ENCODE assay signal across 28 mouse cellular contexts in genomic region chr4:52598180-52598881, GRCm38 (mm10). TPM values are rescaled to one million over a fixed set of nuclear protein-coding genes. Genes with fewer than 3 reads are reported as not detected.
DNase-seq lines count a peak whose midpoint lies in the region; ATAC-seq lines count a peak whose summit lies in the region.
"Had no signal": no experiment of that assay in that cellular context is flagged by ENCODE, and none has a peak within 500 bp of the region (broad histone marks: within the 10 kb centered on the region; RNA-seq: fewer than 3 reads in every experiment).

No protein-coding gene starts in this region.

- H3K27me3 ChIP-seq in forebrain, embryonic 14.5 days (replicated peaks; ENCODE audit: control insufficient read depth, insufficient read depth, low read length) = no peaks in the 10 kb centered on the region
- no peaks in the 10 kb centered on the region for H3K27me3 ChIP-seq in forebrain, embryonic 11.5 days (ENCODE audit: control insufficient read depth, insufficient read depth, low read length)
- no peaks in the 10 kb centered on the region for H3K27me3 ChIP-seq in hindbrain, embryonic 13.5 days
- H3K27me3 ChIP-seq in neural tube, embryonic 13.5 days = no peaks in the 10 kb centered on the region
- H3K27me3 ChIP-seq: heart, embryonic 15.5 days had no signal

- no peak overlapping the region for H3K9ac ChIP-seq in forebrain, embryonic 14.5 days (ENCODE audit: low read length)
- no peak overlapping the region for H3K9ac ChIP-seq in forebrain, embryonic 11.5 days (ENCODE audit: low read length)
- H3K9ac ChIP-seq in hindbrain, embryonic 13.5 days = no peak overlapping the region
- no peak overlapping the region for H3K9ac ChIP-seq in neural tube, embryonic 13.5 days
- H3K9ac ChIP-seq: heart, embryonic 15.5 days; liver, postnatal 0 days had no signal

- ATAC-seq in forebrain, embryonic 14.5 days = peak; percentile 60
- no peak for ATAC-seq in forebrain, embryonic 11.5 days (replicated peaks; ENCODE audit: low FRiP score)
- peak; percentile 91 for ATAC-seq in hindbrain, embryonic 13.5 days (ENCODE audit: low FRiP score)
- ATAC-seq in neural tube, embryonic 13.5 days (ENCODE audit: low read depth) = peak; percentile 85
- ATAC-seq: activated CD4-positive, CD25-positive, alpha-beta regulatory T cell, adult 4 months; intestine, postnatal 0 days; liver, postnatal 0 days had no signal

- DNase-seq in forebrain, embryonic 14.5 days (ENCODE audit: low spot score) = peak; percentile 50
- no peak for DNase-seq in forebrain, embryonic 11.5 days (ENCODE audit: low spot score)
- DNase-seq in kidney, postnatal 4 days = peak; percentile 4 to 33
- DNase-seq in kidney, postnatal 14 days = no peak
- no peak for DNase-seq in cerebellum, postnatal 14 days
- no peak for DNase-seq in adrenal gland, adult 18-20 months (ENCODE audit: low spot score in 2 of 2)
- DNase-seq: cerebellum, adult 8-10 months; gastrocnemius, postnatal 36 days; left cerebral cortex, postnatal 4 days; liver; liver, postnatal 0 days; lung, postnatal 10 days; midbrain, embryonic 14.5 days; spleen, adult 18-20 months; thymus, postnatal 25 days had no signal

- no peaks in the 10 kb centered on the region for H3K9me3 ChIP-seq in forebrain, embryonic 14.5 days (replicated peaks; ENCODE audit: control insufficient read depth, low read length)
- H3K9me3 ChIP-seq in forebrain, embryonic 11.5 days (ENCODE audit: control insufficient read depth, low read length) = no peaks in the 10 kb centered on the region
- no peaks in the 10 kb centered on the region for H3K9me3 ChIP-seq in hindbrain, embryonic 13.5 days
- no peaks in the 10 kb centered on the region for H3K9me3 ChIP-seq in neural tube, embryonic 13.5 days
- H3K9me3 ChIP-seq: G1E; heart, embryonic 15.5 days had no signal

- WGBS in forebrain, embryonic 14.5 days = 45% methylated on average over 7 of the region's 7 CpGs
- WGBS in forebrain, embryonic 11.5 days = 69% methylated on average over 7 of the region's 7 CpGs
- 44% methylated on average over 7 of the region's 7 CpGs for WGBS in hindbrain, embryonic 13.5 days
- 34% methylated on average over 7 of the region's 7 CpGs for WGBS in neural tube, embryonic 13.5 days

- no peaks in the 10 kb centered on the region for H3K4me1 ChIP-seq in forebrain, embryonic 14.5 days (ENCODE audit: control insufficient read depth, insufficient read depth, low read length)
- no peaks in the 10 kb centered on the region for H3K4me1 ChIP-seq in forebrain, embryonic 11.5 days (replicated peaks; ENCODE audit: control insufficient read depth, insufficient read depth, low read length)
- 0 out of 2 replicates have a peak, but pooled peaks cover 8% of the 10 kb centered on the region for H3K4me1 ChIP-seq in hindbrain, embryonic 13.5 days (replicated peaks)
- H3K4me1 ChIP-seq in neural tube, embryonic 13.5 days (replicated peaks) = peaks cover 9% of the 10 kb centered on the region
- H3K4me1 ChIP-seq: heart, embryonic 15.5 days had no signal

- no peak overlapping the region for H3K27ac ChIP-seq in forebrain, embryonic 14.5 days (ENCODE audit: low read depth, low read length)
- no peak overlapping the region for H3K27ac ChIP-seq in forebrain, embryonic 11.5 days (ENCODE audit: low read depth, low read length)
- no peak overlapping the region for H3K27ac ChIP-seq in hindbrain, embryonic 13.5 days
- no peak overlapping the region for H3K27ac ChIP-seq in neural tube, embryonic 13.5 days (replicated peaks)
- H3K27ac ChIP-seq: heart, embryonic 15.5 days had no signal

- no peaks in the 10 kb centered on the region for H3K36me3 ChIP-seq in forebrain, embryonic 14.5 days (ENCODE audit: control insufficient read depth, insufficient read depth, low read length)
- no peaks in the 10 kb centered on the region for H3K36me3 ChIP-seq in forebrain, embryonic 11.5 days (ENCODE audit: control insufficient read depth, insufficient read depth, low read length)
- H3K36me3 ChIP-seq in hindbrain, embryonic 13.5 days = no peaks in the 10 kb centered on the region
- no peaks in the 10 kb centered on the region for H3K36me3 ChIP-seq in neural tube, embryonic 13.5 days
- H3K36me3 ChIP-seq: G1E; heart, embryonic 15.5 days had no signal

- no peak overlapping the region for H3K4me3 ChIP-seq in forebrain, embryonic 14.5 days (ENCODE audit: low read depth, low read length)
- no peak overlapping the region for H3K4me3 ChIP-seq in forebrain, embryonic 11.5 days (ENCODE audit: low read depth, low read length)
- H3K4me3 ChIP-seq in hindbrain, embryonic 13.5 days = no peak overlapping the region
- H3K4me3 ChIP-seq in neural tube, embryonic 13.5 days = no peak overlapping the region
- H3K4me3 ChIP-seq: heart, embryonic 15.5 days had no signal

- no peak overlapping the region for H3K4me2 ChIP-seq in forebrain, embryonic 14.5 days (ENCODE audit: low read length)
- no peak overlapping the region for H3K4me2 ChIP-seq in forebrain, embryonic 11.5 days (ENCODE audit: low read depth, low read length, severe bottlenecking)
- no peak overlapping the region for H3K4me2 ChIP-seq in hindbrain, embryonic 13.5 days
- H3K4me2 ChIP-seq in neural tube, embryonic 13.5 days = no peak overlapping the region
- H3K4me2 ChIP-seq: heart, embryonic 15.5 days had no signal

RNA-seq across cellular contexts. Expression of gene Toporsl, which starts 2.3 kb away (rescaled TPM):
- not detected in 2 replicates for polyA plus RNA-seq in forebrain, embryonic 14.5 days (2014; fragmentation: Nextera tagmentation; extraction: Ambion mirVana)
- polyA plus RNA-seq in forebrain, embryonic 11.5 days (2014; fragmentation: Nextera tagmentation; extraction: Ambion mirVana) = 0.07 TPM in 1 of 2 replicates, not detected in the other
- polyA plus RNA-seq in hindbrain, embryonic 13.5 days (2015; fragmentation: Nextera tagmentation; extraction: Ambion mirVana) = not detected in 2 replicates
- polyA plus RNA-seq in neural tube, embryonic 13.5 days (2015; fragmentation: Nextera tagmentation; extraction: Ambion mirVana) = not detected in 2 replicates
- total RNA-seq in adrenal gland, adult 18-20 months (2021) = not detected
- total RNA-seq: common myeloid progenitor, adult 5-6 weeks; gastrocnemius, postnatal 36 days; heart, adult 8-10 months; hematopoietic stem cell, adult 5-6 weeks; layer of hippocampus, adult 8-10 months; left cerebral cortex, adult 18-20 months; left cerebral cortex, postnatal 4 days; megakaryocyte progenitor cell, adult 5-6 weeks had no signal
- polyA plus RNA-seq: activated CD4-positive, CD25-positive, alpha-beta regulatory T cell, adult 4 months; embryonic facial prominence, embryonic 14.5 days; G1E; heart, embryonic 15.5 days; intestine, postnatal 0 days; liver, postnatal 0 days; midbrain, embryonic 14.5 days had no signal

Comparison
In these comparisons a context has a peak if more than half of its experiments do, and no peak if none do; other contexts are left out.
1. DNase-seq: peak in forebrain, embryonic 14.5 days (single experiment) and kidney, postnatal 4 days (2 of 2); none in forebrain, embryonic 11.5 days (single experiment), kidney, postnatal 14 days (single experiment), cerebellum, postnatal 14 days (0 of 2) and adrenal gland, adult 18-20 months (0 of 2).